ENCODE assay signal across 1 mouse cellular context in genomic region chr11:101311083-101311482, GRCm38 (mm10).
TF ChIP-seq lines count a peak whose summit lies in the region.

No protein-coding gene starts in this region.

TF ChIP-seq in MEL, 35 proteins besides CTCF, POLR2A, EP300 and RAD21 (continued from another document):
- TF ChIP-seq USF1 (IDR thresholded peaks at IDR 0.05; ENCODE audit: low read depth, low read length) (no peak), TBP (IDR thresholded peaks at IDR 0.05; ENCODE audit: low read depth, low read length) (peak; percentile 48; the same call in 1 of the 2 replicates), GATA1 (IDR thresholded peaks at IDR 0.05; ENCODE audit: low read depth, low read length) (peak; percentile 52), RCOR1 (IDR thresholded peaks at IDR 0.05; ENCODE audit: low read depth, low read length) (peak; percentile 80), E2F4 (IDR thresholded peaks at IDR 0.05; ENCODE audit: borderline replicate concordance, low read depth, low read length) (no peak), TCF12 (IDR thresholded peaks at IDR 0.05; ENCODE audit: low read depth, low read length) (peak; percentile 37), GABPA (IDR thresholded peaks at IDR 0.05; ENCODE audit: low read depth, low read length) (no peak), TAL1 (IDR thresholded peaks at IDR 0.05; ENCODE audit: low read length) (peak; percentile 40)
